Mouse (Mus musculus): ENCODE data around the gene Ubtd2.

DNA sequence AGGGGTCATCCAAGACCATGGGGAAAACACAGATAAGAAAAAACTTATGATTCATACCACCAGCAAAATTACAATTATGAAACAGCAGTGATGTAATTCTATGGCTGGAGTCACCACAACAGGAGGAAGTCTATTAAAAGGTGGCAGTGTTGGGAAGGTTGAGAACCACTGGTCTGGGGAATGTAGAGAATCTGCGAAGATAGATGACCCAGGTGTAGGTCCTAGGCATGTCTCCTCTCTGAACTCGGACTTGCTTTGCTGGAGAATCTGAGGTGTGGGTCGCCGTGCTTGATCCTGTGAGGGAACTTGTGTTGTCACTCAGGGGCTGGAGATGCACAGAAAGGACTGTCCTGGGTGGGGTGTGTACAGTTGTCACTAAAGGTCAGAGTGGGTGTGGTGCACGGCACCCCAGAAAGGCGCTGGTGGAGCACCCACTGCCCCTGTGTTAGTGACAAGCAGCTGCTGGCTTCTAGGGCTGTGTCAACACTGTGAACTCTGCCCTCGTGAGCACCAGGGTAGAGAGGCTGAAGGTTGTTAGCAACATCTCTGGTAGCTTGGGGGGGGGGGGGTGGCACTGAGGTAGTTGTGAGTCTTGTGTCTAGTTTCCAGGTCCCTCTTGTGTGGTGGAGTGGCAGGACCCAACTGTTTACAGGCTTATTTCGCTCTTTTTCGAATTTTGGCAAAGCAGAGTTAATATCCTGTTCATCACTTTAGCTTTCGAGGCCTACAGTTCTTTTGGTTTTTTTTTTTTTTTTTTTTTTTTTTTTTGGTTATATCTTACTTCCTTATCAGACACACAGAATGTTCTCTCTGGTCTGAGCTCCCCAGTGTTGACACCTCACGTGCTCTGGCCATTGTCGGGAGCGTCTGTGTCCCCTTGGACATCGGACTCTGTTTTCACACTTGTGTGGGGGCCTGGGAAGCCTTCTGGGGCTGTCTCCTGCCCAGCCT lies 99.2 kb downstream of the Ubtd2 start:
- TF ChIP-seq CTCF (conservative IDR thresholded peaks at IDR 0.05; ENCODE audit: low read length) (no peak), POU5F1 (IDR thresholded peaks at IDR 0.05; ENCODE audit: borderline replicate concordance, low read length) (no peak), NANOG (IDR thresholded peaks at IDR 0.05; ENCODE audit: borderline replicate concordance, low read length) (no peak)
